Mouse (Mus musculus) erythroblast, embryonic 14.5 days (primary cell): ENCODE results near the gene 1700018F24Rik.
"Not testable (repeated sequence)": the region's sequence is repeated elsewhere in the genome, so short reads cannot be mapped to it uniquely, and the experiment has no call there.

ENCODE experiments used
- GATA1 ChIP-seq: IDR thresholded peaks from 2 replicates; pipeline ENCODE4 v1.6.1; 2012; ENCODE audit warnings: low read length, inconsistent platforms, mixed read lengths
- TAL1 ChIP-seq: IDR thresholded peaks from 3 replicates; pipeline ENCODE4 v1.6.1; 2012; ENCODE audit warnings: low read length, inconsistent platforms, mixed read lengths

DNA sequence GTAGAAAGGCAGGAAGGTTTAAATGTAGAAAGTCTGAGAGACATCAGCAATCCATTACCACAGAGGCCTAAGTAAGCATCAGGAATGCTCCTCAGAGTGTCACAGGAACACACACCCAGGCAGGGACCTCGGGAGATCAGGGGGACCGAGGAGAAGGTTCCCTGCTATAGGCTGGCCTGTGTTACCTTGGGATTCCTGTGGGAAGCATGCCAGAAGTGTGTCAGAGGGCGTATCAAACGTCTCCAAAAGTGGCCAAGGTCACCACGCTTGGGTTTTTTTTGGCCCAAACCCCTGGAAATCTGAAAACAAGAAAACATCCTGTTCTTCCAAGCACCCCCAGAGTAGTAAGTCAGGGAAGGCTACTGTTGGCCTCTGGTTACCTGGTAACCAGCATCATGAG lies 10.4 kb upstream of the 1700018F24Rik start, which contains the start of gene Gm4871:
- TF ChIP-seq GATA1, TAL1: not testable (repeated sequence)
